Mouse (Mus musculus): ENCODE data around the gene Efnb2. TPM values are rescaled to one million over a fixed set of nuclear protein-coding genes. Genes with fewer than 3 reads are reported as not detected.

Efnb2 gene
- polyA plus RNA-seq, 1 experiment from 2014 or later = 6.7 TPM

- Histone ChIP-seq H3K9ac (ENCODE audit: low read depth, low read length) (no peak overlapping the region), H3K27ac (ENCODE audit: low read depth, low read length) (no peak overlapping the region), H3K4me1 (replicated peaks; ENCODE audit: control insufficient read depth, insufficient read depth, low read length) (no peaks in the 10 kb centered on the region), H3K36me3 (ENCODE audit: control insufficient read depth, insufficient read depth) (no peaks in the 10 kb centered on the region), H3K4me3 (ENCODE audit: low read depth, low read length) (no peak overlapping the region), H3K27me3 (replicated peaks; ENCODE audit: control insufficient read depth, insufficient read depth, low read length) (no peaks in the 10 kb centered on the region), H3K4me2 (replicated peaks; ENCODE audit: low read depth) (no peak overlapping the region), H3K9me3 (ENCODE audit: control insufficient read depth) (no peaks in the 10 kb centered on the region)
- ATAC-seq = no peak
- WGBS = 62% methylated on average over 13 of the region's 13 CpGs
- TF ChIP-seq CTCF (IDR thresholded peaks at IDR 0.05; ENCODE audit: low read depth) = no peak
Measured at GRCm38 (mm10) chr8:8597434-8597833, 63.6 kb downstream of the Efnb2 start.

GRCm38 (mm10) chr8:8595831-8596611, 65.0 kb downstream of the Efnb2 start:
- H3K9me3 ChIP-seq (ENCODE audit: control insufficient read depth) = no peaks in the 10 kb centered on the region
- H3K9ac ChIP-seq (ENCODE audit: low read depth, low read length) = no peak overlapping the region
- 60% methylated on average over 12 of the region's 12 CpGs for WGBS
- H3K4me2 ChIP-seq (replicated peaks; ENCODE audit: low read depth) = no peak overlapping the region
- H3K4me1 ChIP-seq (replicated peaks; ENCODE audit: control insufficient read depth, insufficient read depth, low read length) = no peaks in the 10 kb centered on the region
- H3K36me3 ChIP-seq (ENCODE audit: control insufficient read depth, insufficient read depth) = no peaks in the 10 kb centered on the region
- H3K27ac ChIP-seq (ENCODE audit: low read depth, low read length) = no peak overlapping the region
- TF ChIP-seq CTCF (IDR thresholded peaks at IDR 0.05; ENCODE audit: low read depth) = no peak
- no peaks in the 10 kb centered on the region for H3K27me3 ChIP-seq (replicated peaks; ENCODE audit: control insufficient read depth, insufficient read depth, low read length)
- no peak for ATAC-seq
- H3K4me3 ChIP-seq (ENCODE audit: low read depth, low read length) = no peak overlapping the region

- Histone ChIP-seq H3K27ac (ENCODE audit: low read depth, low read length) (no peak overlapping the region), H3K4me2 (replicated peaks; ENCODE audit: low read depth) (no peak overlapping the region), H3K4me1 (replicated peaks; ENCODE audit: control insufficient read depth, insufficient read depth, low read length) (no peaks in the 10 kb centered on the region), H3K9me3 (ENCODE audit: control insufficient read depth) (no peaks in the 10 kb centered on the region), H3K36me3 (ENCODE audit: control insufficient read depth, insufficient read depth) (no peaks in the 10 kb centered on the region), H3K9ac (ENCODE audit: low read depth, low read length) (no peak overlapping the region), H3K27me3 (replicated peaks; ENCODE audit: control insufficient read depth, insufficient read depth, low read length) (no peaks in the 10 kb centered on the region), H3K4me3 (ENCODE audit: low read depth, low read length) (no peak overlapping the region)
- ATAC-seq = no peak
- WGBS = 95% methylated on average over 7 of the region's 7 CpGs
- TF ChIP-seq CTCF (IDR thresholded peaks at IDR 0.05; ENCODE audit: low read depth) = no peak
Measured at GRCm38 (mm10) chr8:8593812-8594211, 67.2 kb downstream of the Efnb2 start.

GRCm38 (mm10) chr8:8593371-8593770, 67.7 kb downstream of the Efnb2 start:
- Histone ChIP-seq H3K4me3 (ENCODE audit: low read depth, low read length) (no peak overlapping the region), H3K36me3 (ENCODE audit: control insufficient read depth, insufficient read depth) (no peaks in the 10 kb centered on the region), H3K9me3 (ENCODE audit: control insufficient read depth) (no peaks in the 10 kb centered on the region), H3K4me1 (replicated peaks; ENCODE audit: control insufficient read depth, insufficient read depth, low read length) (no peaks in the 10 kb centered on the region), H3K27me3 (replicated peaks; ENCODE audit: control insufficient read depth, insufficient read depth, low read length) (no peaks in the 10 kb centered on the region), H3K4me2 (replicated peaks; ENCODE audit: low read depth) (no peak overlapping the region), H3K9ac (ENCODE audit: low read depth, low read length) (no peak overlapping the region), H3K27ac (ENCODE audit: low read depth, low read length) (no peak overlapping the region)
- 95% methylated on average over 6 of the region's 6 CpGs for WGBS
- TF ChIP-seq CTCF (IDR thresholded peaks at IDR 0.05; ENCODE audit: low read depth) = no peak
- ATAC-seq = no peak

GRCm38 (mm10) chr8:8592331-8592730, 68.7 kb downstream of the Efnb2 start:
- H3K27ac ChIP-seq (ENCODE audit: low read depth, low read length) = no peak overlapping the region
- 99% methylated on average over 3 of the region's 3 CpGs for WGBS

GRCm38 (mm10) chr8:8583981-8584377, 77.1 kb downstream of the Efnb2 start:
- Histone ChIP-seq H3K4me1 (replicated peaks; ENCODE audit: control insufficient read depth, insufficient read depth, low read length) (no peaks in the 10 kb centered on the region), H3K36me3 (ENCODE audit: control insufficient read depth, insufficient read depth) (no peaks in the 10 kb centered on the region), H3K27me3 (replicated peaks; ENCODE audit: control insufficient read depth, insufficient read depth, low read length) (no peaks in the 10 kb centered on the region), H3K27ac (ENCODE audit: low read depth, low read length) (no peak overlapping the region), H3K9me3 (ENCODE audit: control insufficient read depth) (no peaks in the 10 kb centered on the region), H3K4me3 (ENCODE audit: low read depth, low read length) (no peak overlapping the region), H3K9ac (ENCODE audit: low read depth, low read length) (no peak overlapping the region), H3K4me2 (replicated peaks; ENCODE audit: low read depth) (no peak overlapping the region)
- TF ChIP-seq CTCF (IDR thresholded peaks at IDR 0.05; ENCODE audit: low read depth) = no peak
- ATAC-seq = no peak
- 80% methylated on average over 4 of the region's 4 CpGs for WGBS

More at GRCm38 (mm10) chr8:8592331-8592730, 68.7 kb downstream of the Efnb2 start:
- TF ChIP-seq CTCF (IDR thresholded peaks at IDR 0.05; ENCODE audit: low read depth) = no peak
- Histone ChIP-seq H3K9ac (ENCODE audit: low read depth, low read length) (no peak overlapping the region), H3K27me3 (replicated peaks; ENCODE audit: control insufficient read depth, insufficient read depth, low read length) (no peaks in the 10 kb centered on the region), H3K36me3 (ENCODE audit: control insufficient read depth, insufficient read depth) (no peaks in the 10 kb centered on the region), H3K9me3 (ENCODE audit: control insufficient read depth) (no peaks in the 10 kb centered on the region), H3K4me3 (ENCODE audit: low read depth, low read length) (no peak overlapping the region), H3K4me2 (replicated peaks; ENCODE audit: low read depth) (no peak overlapping the region), H3K4me1 (replicated peaks; ENCODE audit: control insufficient read depth, insufficient read depth, low read length) (no peaks in the 10 kb centered on the region)
- no peak for ATAC-seq
